Mouse (Mus musculus): ENCODE data around the gene Vmn1r32. TPM values are rescaled to one million over a fixed set of nuclear protein-coding genes. Genes with fewer than 3 reads are reported as not detected.

Gene Vmn1r32
- 0.18 and 0.32 TPM in 2 replicates for polyA plus RNA-seq (2014; fragmentation: Nextera tagmentation; extraction: Ambion mirVana)

- no peak within 1 kb of the TSS for H3K27ac ChIP-seq (replicated peaks; ENCODE audit: low read depth, low read length)
- H3K9me3 ChIP-seq (ENCODE audit: control insufficient read depth, low read length), result no peaks in the 10 kb centered on the region
- DNase-seq (ENCODE audit: low spot score) (no peak), ATAC-seq (ENCODE audit: insufficient number of reproducible peaks, low FRiP score, low TSS enrichment, low read depth) (no peak)
- no peak within 1 kb of the TSS for H3K9ac ChIP-seq (ENCODE audit: low read length)
- H3K36me3 ChIP-seq (ENCODE audit: control insufficient read depth, insufficient read depth, low read length), result no peaks in the 10 kb centered on the region
- H3K4me2 ChIP-seq (ENCODE audit: low read depth, severe bottlenecking), result no peak within 1 kb of the TSS
- WGBS, result 87% methylated on average over 1 of the region's 1 CpGs
- no peaks in the 10 kb centered on the region for H3K27me3 ChIP-seq (ENCODE audit: control insufficient read depth, insufficient read depth, low read length)
- H3K4me1 ChIP-seq (ENCODE audit: control insufficient read depth, insufficient read depth, low read length), result no peaks in the 10 kb centered on the region
- H3K4me3 ChIP-seq (ENCODE audit: low read depth, low read length), result no peak within 1 kb of the TSS
Measured at GRCm38 (mm10) chr6:66559996-66560395, at the start of gene Vmn1r32. TSS of gene Vmn1r32 (minus strand) at chr6:66560096.

- Histone ChIP-seq H3K4me2 (ENCODE audit: low read depth, severe bottlenecking) (no peak overlapping the region), H3K4me1 (ENCODE audit: control insufficient read depth, insufficient read depth, low read length) (no peaks in the 10 kb centered on the region), H3K9me3 (ENCODE audit: control insufficient read depth, low read length) (no peaks in the 10 kb centered on the region), H3K4me3 (ENCODE audit: low read depth, low read length) (no peak overlapping the region), H3K9ac (ENCODE audit: low read length) (no peak overlapping the region), H3K27ac (replicated peaks; ENCODE audit: low read depth, low read length) (no peak overlapping the region), H3K27me3 (ENCODE audit: control insufficient read depth, insufficient read depth, low read length) (no peaks in the 10 kb centered on the region), H3K36me3 (ENCODE audit: control insufficient read depth, insufficient read depth, low read length) (no peaks in the 10 kb centered on the region)
- DNase-seq (ENCODE audit: low spot score) (no peak), ATAC-seq (ENCODE audit: insufficient number of reproducible peaks, low FRiP score, low TSS enrichment, low read depth) (no peak)
Measured at GRCm38 (mm10) chr6:66595804-66596203, 35.9 kb upstream of the Vmn1r32 start.

GRCm38 (mm10) chr6:66535966-66536365, 23.9 kb downstream of the Vmn1r32 start:
- H3K4me2 ChIP-seq (ENCODE audit: low read depth, severe bottlenecking), result peak overlapping the region; percentile 52
- peak overlapping the region; percentile 74; the same call in 1 of the 2 replicates for H3K27ac ChIP-seq (replicated peaks; ENCODE audit: low read depth, low read length)
- peaks cover 5% of the 10 kb centered on the region for H3K4me1 ChIP-seq (ENCODE audit: control insufficient read depth, insufficient read depth, low read length)
- ATAC-seq (ENCODE audit: insufficient number of reproducible peaks, low FRiP score, low TSS enrichment, low read depth) (no peak), DNase-seq (ENCODE audit: low spot score) (peak; percentile 23)
- peak overlapping the region; percentile 75 for H3K9ac ChIP-seq (ENCODE audit: low read length)
- 14% methylated on average over 7 of the region's 7 CpGs for WGBS
- no peaks in the 10 kb centered on the region for H3K27me3 ChIP-seq (ENCODE audit: control insufficient read depth, insufficient read depth, low read length)
- peaks cover 10% of the 10 kb centered on the region; the same call in 1 of the 2 replicates for H3K36me3 ChIP-seq (ENCODE audit: control insufficient read depth, insufficient read depth, low read length)
- no peaks in the 10 kb centered on the region for H3K9me3 ChIP-seq (ENCODE audit: control insufficient read depth, low read length)
- H3K4me3 ChIP-seq (ENCODE audit: low read depth, low read length), result peak overlapping the region; percentile 75

GRCm38 (mm10) chr6:66535028-66535862, 24.7 kb downstream of the Vmn1r32 start, which contains the start of gene Mad2l1:
TSS of gene Mad2l1 (plus strand) at chr6:66535390.
- Histone ChIP-seq H3K4me3 (ENCODE audit: low read depth, low read length) (peak within 1 kb of the TSS; percentile 75), H3K4me1 (ENCODE audit: control insufficient read depth, insufficient read depth, low read length) (peaks cover 5% of the 10 kb centered on the region), H3K4me2 (ENCODE audit: low read depth, severe bottlenecking) (peak within 1 kb of the TSS; percentile 56), H3K27ac (replicated peaks; ENCODE audit: low read depth, low read length) (peak within 1 kb of the TSS; percentile 74; the same call in 1 of the 2 replicates), H3K27me3 (ENCODE audit: control insufficient read depth, insufficient read depth, low read length) (no peaks in the 10 kb centered on the region), H3K9me3 (ENCODE audit: control insufficient read depth, low read length) (no peaks in the 10 kb centered on the region), H3K9ac (ENCODE audit: low read length) (peak within 1 kb of the TSS; percentile 75), H3K36me3 (ENCODE audit: control insufficient read depth, insufficient read depth, low read length) (peaks cover 10% of the 10 kb centered on the region; the same call in 1 of the 2 replicates)
- DNase-seq (ENCODE audit: low spot score), result peak; percentile 95
- peak; percentile 99 for ATAC-seq (ENCODE audit: insufficient number of reproducible peaks, low FRiP score, low TSS enrichment, low read depth)
- under 1% methylated on average over 57 of the region's 57 CpGs for WGBS

GRCm38 (mm10) chr6:66534366-66534941, 25.4 kb downstream of the Vmn1r32 start:
- Histone ChIP-seq H3K4me3 (ENCODE audit: low read depth, low read length) (peak overlapping the region; percentile 75), H3K9ac (ENCODE audit: low read length) (peak overlapping the region; percentile 55), H3K9me3 (ENCODE audit: control insufficient read depth, low read length) (no peaks in the 10 kb centered on the region), H3K27me3 (ENCODE audit: control insufficient read depth, insufficient read depth, low read length) (no peaks in the 10 kb centered on the region), H3K4me1 (ENCODE audit: control insufficient read depth, insufficient read depth, low read length) (peaks cover 5% of the 10 kb centered on the region), H3K36me3 (ENCODE audit: control insufficient read depth, insufficient read depth, low read length) (peaks cover 5% of the 10 kb centered on the region; the same call in 1 of the 2 replicates), H3K4me2 (ENCODE audit: low read depth, severe bottlenecking) (peak overlapping the region; percentile 56), H3K27ac (replicated peaks; ENCODE audit: low read depth, low read length) (no peak overlapping the region; the same call in 1 of the 2 replicates)
- ATAC-seq (ENCODE audit: insufficient number of reproducible peaks, low FRiP score, low TSS enrichment, low read depth) (no peak), DNase-seq (ENCODE audit: low spot score) (no peak)
- WGBS, result 76% methylated on average over 5 of the region's 5 CpGs

- Histone ChIP-seq H3K4me3 (ENCODE audit: low read depth, low read length) (no peak overlapping the region), H3K36me3 (ENCODE audit: control insufficient read depth, insufficient read depth, low read length) (no peaks in the 10 kb centered on the region), H3K9ac (ENCODE audit: low read length) (no peak overlapping the region), H3K9me3 (ENCODE audit: control insufficient read depth, low read length) (no peaks in the 10 kb centered on the region), H3K27me3 (ENCODE audit: control insufficient read depth, insufficient read depth, low read length) (no peaks in the 10 kb centered on the region), H3K4me2 (ENCODE audit: low read depth, severe bottlenecking) (no peak overlapping the region), H3K4me1 (ENCODE audit: control insufficient read depth, insufficient read depth, low read length) (peaks cover 5% of the 10 kb centered on the region), H3K27ac (replicated peaks; ENCODE audit: low read depth, low read length) (no peak overlapping the region)
- ATAC-seq (ENCODE audit: insufficient number of reproducible peaks, low FRiP score, low TSS enrichment, low read depth) (no peak), DNase-seq (ENCODE audit: low spot score) (peak; percentile 31)
- WGBS, result 37% methylated on average over 3 of the region's 3 CpGs
Measured at GRCm38 (mm10) chr6:66533241-66533640, 26.7 kb downstream of the Vmn1r32 start.

- H3K4me1 ChIP-seq (ENCODE audit: control insufficient read depth, insufficient read depth, low read length), result no peaks in the 10 kb centered on the region
- H3K27me3 ChIP-seq (ENCODE audit: control insufficient read depth, insufficient read depth, low read length), result no peaks in the 10 kb centered on the region
- 91% methylated on average over 10 of the region's 10 CpGs for WGBS
- H3K9me3 ChIP-seq (ENCODE audit: control insufficient read depth, low read length), result no peaks in the 10 kb centered on the region
- H3K9ac ChIP-seq (ENCODE audit: low read length), result no peak overlapping the region
- DNase-seq (ENCODE audit: low spot score), result no peak
- H3K27ac ChIP-seq (replicated peaks; ENCODE audit: low read depth, low read length), result no peak overlapping the region
- no peak overlapping the region for H3K4me2 ChIP-seq (ENCODE audit: low read depth, severe bottlenecking)
- H3K4me3 ChIP-seq (ENCODE audit: low read depth, low read length), result no peak overlapping the region
- H3K36me3 ChIP-seq (ENCODE audit: control insufficient read depth, insufficient read depth, low read length), result no peaks in the 10 kb centered on the region
- no peak for ATAC-seq (ENCODE audit: insufficient number of reproducible peaks, low FRiP score, low TSS enrichment, low read depth)
Measured at GRCm38 (mm10) chr6:66528386-66528785, 31.5 kb downstream of the Vmn1r32 start.

- WGBS, result over 99% methylated on average over 5 of the region's 5 CpGs
- Histone ChIP-seq H3K4me1 (ENCODE audit: control insufficient read depth, insufficient read depth, low read length) (no peaks in the 10 kb centered on the region), H3K4me3 (ENCODE audit: low read depth, low read length) (no peak overlapping the region), H3K27me3 (ENCODE audit: control insufficient read depth, insufficient read depth, low read length) (no peaks in the 10 kb centered on the region), H3K4me2 (ENCODE audit: low read depth, severe bottlenecking) (no peak overlapping the region), H3K9me3 (ENCODE audit: control insufficient read depth, low read length) (no peaks in the 10 kb centered on the region), H3K36me3 (ENCODE audit: control insufficient read depth, insufficient read depth, low read length) (no peaks in the 10 kb centered on the region), H3K27ac (replicated peaks; ENCODE audit: low read depth, low read length) (no peak overlapping the region), H3K9ac (ENCODE audit: low read length) (no peak overlapping the region)
- ATAC-seq (ENCODE audit: insufficient number of reproducible peaks, low FRiP score, low TSS enrichment, low read depth) (no peak), DNase-seq (ENCODE audit: low spot score) (no peak)
Measured at GRCm38 (mm10) chr6:66516368-66516767, 43.5 kb downstream of the Vmn1r32 start.

All from limb, embryonic 11.5 days (tissue).